Mouse (Mus musculus): ENCODE data around the gene Ccdc40. TPM values are rescaled to one million over a fixed set of nuclear protein-coding genes. Genes with fewer than 3 reads are reported as not detected.
"Not testable (repeated sequence)": the region's sequence is repeated elsewhere in the genome, so short reads cannot be mapped to it uniquely, and the experiment has no call there.

The Ccdc40 gene
- total RNA-seq, 2 experiments from 2014 or later: 1.2 to 1.3 TPM

GRCm38 (mm10) chr11:119273186-119273930 is 45.0 kb downstream of the Ccdc40 start:
- DNase-seq (ENCODE audit: low spot score in 2 of 2): no peak

GRCm38 (mm10) chr11:119281030-119281429 is 52.7 kb downstream of the Ccdc40 start:
- DNase-seq (ENCODE audit: low spot score in 2 of 2): no peak

DNA sequence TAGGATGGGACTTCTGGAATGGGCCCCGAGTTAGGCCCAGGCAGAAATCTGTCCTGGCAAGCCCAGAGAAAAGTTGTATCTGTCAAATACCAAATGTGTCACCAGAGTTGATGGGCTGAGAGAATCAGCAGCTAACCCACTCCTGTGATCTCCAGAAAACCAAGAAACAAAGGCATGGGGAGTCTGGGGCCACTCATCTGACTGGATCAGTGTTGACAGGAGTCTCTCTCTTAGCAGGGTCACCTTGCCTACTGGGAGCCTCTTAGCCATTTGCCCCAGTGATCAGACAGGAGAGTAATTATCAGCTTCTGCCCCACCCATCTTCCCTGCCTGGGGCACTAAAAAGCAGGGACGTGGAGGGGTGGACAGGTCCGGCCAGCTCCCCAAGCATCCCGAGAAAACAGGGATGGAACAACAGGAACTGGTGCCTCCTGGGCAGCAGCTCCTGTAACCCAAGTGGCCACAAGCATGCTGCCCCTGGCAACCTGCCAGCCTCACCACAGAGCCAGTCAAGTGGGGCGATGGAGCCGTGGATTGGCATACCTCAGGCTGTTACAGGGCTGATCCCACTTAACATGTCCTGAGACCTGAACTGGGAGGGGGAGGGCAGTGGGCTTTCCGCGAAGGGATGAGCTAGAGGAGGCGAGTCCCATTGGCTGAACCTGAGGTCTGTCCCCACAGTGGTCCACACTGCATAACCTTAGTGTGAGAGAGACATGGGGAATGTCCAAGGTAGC is 57.6 kb downstream of the Ccdc40 start:
- DNase-seq (ENCODE audit: low spot score in 2 of 2): no peak

- DNase-seq (ENCODE audit: low spot score in 2 of 2): no peak
Measured at GRCm38 (mm10) chr11:119287207-119287992, 59.0 kb downstream of the Ccdc40 start.

- not testable (repeated sequence) for DNase-seq (ENCODE audit: low spot score in 2 of 2)
Measured at GRCm38 (mm10) chr11:119292861-119293260, 64.5 kb downstream of the Ccdc40 start.

GRCm38 (mm10) chr11:119297996-119298395 is 69.6 kb downstream of the Ccdc40 start:
- no peak for DNase-seq (ENCODE audit: low spot score in 2 of 2)

GRCm38 (mm10) chr11:119298917-119299316 is 70.5 kb downstream of the Ccdc40 start:
- no peak for DNase-seq (ENCODE audit: low spot score in 2 of 2)

DNA sequence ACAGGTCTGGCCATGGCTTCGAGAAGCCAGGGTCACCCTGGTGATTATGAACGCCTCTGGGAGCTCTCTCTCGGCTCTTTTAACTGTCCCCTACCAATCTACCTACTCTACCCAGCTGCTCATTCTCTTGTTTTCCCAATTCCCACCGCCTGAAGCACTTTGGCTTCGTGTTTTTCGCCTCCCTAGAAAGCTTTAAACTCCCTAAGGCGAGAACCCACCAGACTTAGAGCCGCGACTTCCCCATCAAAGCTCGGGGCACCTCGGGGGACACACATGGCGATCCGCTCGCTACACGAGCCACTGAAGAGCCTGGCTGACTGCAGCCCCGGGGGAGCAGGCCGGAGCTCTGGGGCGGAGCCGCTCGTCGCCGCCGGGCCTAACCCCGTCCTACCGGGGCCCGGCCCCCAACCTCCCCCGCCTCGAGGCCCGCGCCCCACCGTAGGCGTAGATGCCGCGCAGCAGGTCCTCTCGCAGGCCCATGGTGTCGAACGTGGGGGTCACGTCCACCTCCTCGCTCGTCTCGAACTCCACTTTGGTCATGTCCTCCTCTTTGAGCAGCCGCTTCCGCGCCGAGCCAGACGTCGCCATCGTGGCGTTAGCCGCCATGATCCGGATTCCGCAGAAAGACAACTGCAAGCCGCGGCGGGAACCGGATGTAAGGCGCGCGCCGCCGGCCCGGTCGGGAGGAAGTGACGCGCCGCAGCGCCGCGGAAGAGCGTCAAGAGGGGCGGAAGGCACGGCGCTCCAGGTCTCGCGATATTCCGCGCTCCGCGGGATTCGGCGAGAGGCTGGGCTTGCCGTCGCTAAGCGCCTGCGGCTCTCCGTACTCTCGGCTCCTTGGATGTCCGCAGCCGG is 71.2 kb downstream of the Ccdc40 start, which contains the start of gene Eif4a3:
Gene Eif4a3, minus strand, starts transcription at position 699 of the 855 bp plus-strand sequence.
- peak; percentile 98 to 99 for DNase-seq (ENCODE audit: low spot score in 2 of 2)

DNA sequence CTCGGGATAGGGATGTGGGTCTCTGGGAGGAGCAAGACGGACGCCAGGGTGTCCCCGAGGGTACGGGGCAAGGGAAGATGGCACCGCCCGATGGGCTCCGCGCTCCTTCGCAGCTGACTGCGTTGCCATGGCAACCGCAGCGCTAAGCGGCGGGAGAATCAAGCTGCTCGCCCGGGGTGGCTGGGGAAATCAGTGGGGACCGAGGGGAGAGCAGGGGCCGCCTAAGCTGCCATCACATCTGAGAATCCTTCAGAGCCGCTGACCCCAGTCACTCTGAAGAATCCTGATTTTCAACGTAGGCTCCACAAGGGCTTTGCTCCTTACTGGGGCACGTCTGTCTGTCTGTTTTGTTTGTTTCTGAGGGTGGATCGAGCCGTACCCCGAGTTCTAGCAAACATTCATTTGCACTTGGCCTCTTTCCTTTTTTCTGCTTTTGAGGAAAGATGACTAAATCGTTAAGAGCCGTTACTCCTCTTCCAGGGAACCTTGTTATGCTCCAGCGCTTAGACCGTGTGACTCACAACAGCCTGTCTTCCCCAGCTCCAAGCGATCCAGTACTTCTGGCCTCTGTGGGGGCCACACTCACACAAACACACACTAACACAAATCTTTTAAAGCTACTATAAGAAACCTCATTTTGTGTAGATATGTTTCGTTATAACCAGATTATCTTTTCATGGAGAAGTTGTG is 72.0 kb downstream of the Ccdc40 start:
- DNase-seq (ENCODE audit: low spot score in 2 of 2): no peak

DNA sequence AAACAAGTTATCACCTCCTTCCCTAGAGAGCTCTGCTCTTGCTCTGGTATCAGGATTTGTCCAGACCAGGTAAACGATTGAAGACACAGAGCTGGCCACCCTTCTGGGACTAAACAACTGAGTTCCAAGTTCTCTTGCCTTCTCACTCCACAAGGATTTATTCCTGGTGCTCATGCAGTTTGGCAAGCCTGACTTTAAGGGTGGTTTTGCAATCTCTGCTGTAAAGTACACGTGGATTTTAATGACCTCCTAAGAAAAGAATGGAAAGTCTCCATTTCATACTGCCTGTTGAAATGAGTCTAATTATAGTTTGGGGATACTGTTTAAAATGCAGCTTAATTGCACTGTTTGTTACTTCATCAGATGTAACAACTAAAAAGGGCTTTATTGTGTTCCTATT is 72.6 kb downstream of the Ccdc40 start:
- no peak for DNase-seq (ENCODE audit: low spot score in 2 of 2)

- DNase-seq (ENCODE audit: low spot score in 2 of 2): peak; percentile 31 to 57
Measured at GRCm38 (mm10) chr11:119304904-119305712, 76.7 kb downstream of the Ccdc40 start.

GRCm38 (mm10) chr11:119306762-119307657 is 78.6 kb downstream of the Ccdc40 start:
- no peak for DNase-seq (ENCODE audit: low spot score in 2 of 2)

- no peak for DNase-seq (ENCODE audit: low spot score in 2 of 2)
Measured at GRCm38 (mm10) chr11:119307658-119307867, 79.2 kb downstream of the Ccdc40 start, which contains the start of gene Card14. TSS of gene Card14 (plus strand) at chr11:119307768.

DNA sequence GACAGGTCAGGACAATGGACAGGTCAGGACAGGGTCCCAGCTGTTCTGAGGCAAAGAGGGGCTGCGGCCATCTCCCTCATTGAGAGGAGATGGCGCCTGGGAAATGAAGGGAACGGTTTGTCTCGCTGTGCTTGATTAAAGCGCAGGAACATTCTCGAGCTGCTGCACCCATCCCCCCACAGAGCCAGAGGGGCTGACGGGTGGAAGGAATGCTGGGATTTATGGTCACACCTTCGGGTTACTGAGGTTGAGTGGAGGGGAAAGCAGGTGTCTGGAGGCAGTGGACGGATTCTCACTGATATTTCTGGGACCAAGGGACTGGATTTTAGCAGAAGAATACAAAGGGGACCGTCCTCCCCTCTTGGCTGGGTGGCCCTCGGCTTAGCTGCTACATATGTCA is 79.5 kb downstream of the Ccdc40 start:
- DNase-seq (ENCODE audit: low spot score in 2 of 2): no peak

GRCm38 (mm10) chr11:119310621-119311020 is 82.2 kb downstream of the Ccdc40 start:
- no peak for DNase-seq (ENCODE audit: low spot score in 2 of 2)

- DNase-seq (ENCODE audit: low spot score in 2 of 2): no peak
Measured at GRCm38 (mm10) chr11:119314252-119314936, 86.0 kb downstream of the Ccdc40 start.

Measured in adrenal gland, adult 18-20 months (tissue).